Mouse (Mus musculus) MEL (cell line): Measurements from ENCODE around the gene Prtn3.

Experiments
- GATA1 ChIP-seq: IDR thresholded peaks from 2 replicates; pipeline ENCODE4 v1.6.1; 2011; ENCODE audit warnings: low read depth, low read length, improper control_type of control experiment
- MAZ ChIP-seq: IDR thresholded peaks from 2 replicates; pipeline ENCODE4 v1.6.1; 2012; ENCODE audit warnings: low read depth, mild to moderate bottlenecking, inconsistent platforms, low read length, improper control_type of control experiment
- RCOR1 ChIP-seq: IDR thresholded peaks from 2 replicates; pipeline ENCODE4 v1.6.1; 2012; ENCODE audit warnings: low read depth, mild to moderate bottlenecking, inconsistent platforms, low read length, improper control_type of control experiment
- ZC3H11A ChIP-seq: IDR thresholded peaks from 2 replicates; pipeline ENCODE4 v1.6.1; 2012; ENCODE audit warnings: low read depth, mild to moderate bottlenecking, inconsistent platforms, low read length, improper control_type of control experiment

- TF ChIP-seq ZC3H11A (no peak), GATA1 (no peak), RCOR1 (no peak), MAZ (no peak)
Measured at GRCm38 (mm10) chr10:79873715-79874289, 474 bp upstream of the Prtn3 start.
